Mouse (Mus musculus): ENCODE measurements around the gene March1. TPM values are rescaled to one million over a fixed set of nuclear protein-coding genes. Genes with fewer than 3 reads are reported as not detected.

March1 gene
- total and polyA plus RNA-seq, 3 experiments = 0.04 TPM; not detected in 2

DNA sequence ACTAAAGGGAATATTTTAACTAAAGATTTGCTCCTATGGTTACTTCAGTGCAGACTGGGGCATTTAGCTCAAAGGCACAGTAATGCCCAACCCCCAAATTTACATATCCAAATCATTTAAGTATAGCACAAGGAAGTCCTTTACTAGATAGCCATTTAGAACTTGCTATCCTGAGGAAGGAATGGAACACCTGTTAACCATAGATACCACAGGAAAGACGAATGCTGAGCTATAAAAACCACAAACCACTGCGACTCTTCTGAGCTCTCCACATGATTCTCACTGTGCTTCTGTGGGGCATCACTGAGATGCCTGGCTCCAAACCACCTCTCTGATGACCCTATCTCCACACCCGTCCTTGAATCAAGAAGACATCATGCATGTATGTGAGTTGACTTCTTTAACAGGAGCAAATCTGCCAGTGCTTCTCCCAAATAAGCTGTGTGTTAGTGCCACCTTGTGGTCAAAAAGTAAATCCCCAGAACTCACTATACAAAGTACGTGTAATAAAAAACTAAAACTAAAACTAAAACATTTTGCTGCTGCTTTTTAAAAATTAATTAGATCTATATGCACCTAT lies 879.4 kb downstream of the March1 start:
- Histone ChIP-seq H3K9ac (ENCODE audit: control insufficient read depth, low read depth, low read length, poor library complexity, severe bottlenecking) (no peak overlapping the region), H3K27ac (ENCODE audit: control insufficient read depth, low read depth, low read length) (no peak overlapping the region), H3K36me3 (ENCODE audit: control insufficient read depth in 1 of 2, insufficient read depth in 2 of 2, low read length in 2 of 2) (no peaks in the 10 kb centered on the region), H3K79me2 (ENCODE audit: control insufficient read depth, insufficient read depth, low read length, poor library complexity) (no peaks in the 10 kb centered on the region), H3K4me3 (ENCODE audit: control insufficient read depth in 1 of 2, insufficient read depth in 1 of 2, low read depth in 2 of 2, low read length in 2 of 2) (no peak overlapping the region), H3K4me1 (ENCODE audit: control insufficient read depth in 1 of 2, insufficient read depth in 2 of 2, low read length in 2 of 2) (peaks cover 0 to 3% of the 10 kb centered on the region in 2 experiments; a peak in 1 of 4 replicates), H3K9me3 (replicated peaks; ENCODE audit: insufficient read depth, low read length) (no peaks in the 10 kb centered on the region), H3K27me3 (ENCODE audit: control insufficient read depth in 1 of 2, insufficient read depth in 2 of 2, low read length in 2 of 2) (peaks cover 0 to 3% of the 10 kb centered on the region in 2 experiments; a peak in 1 of 4 replicates)
- DNase-seq (ENCODE audit: low read depth, low spot score) = peak; percentile 81
- TF ChIP-seq MYC (IDR thresholded peaks at IDR 0.05; ENCODE audit: low read depth, low read length) (no peak), ZNF384 (IDR thresholded peaks at IDR 0.05; ENCODE audit: low read depth, low read length) (no peak), GABPA (IDR thresholded peaks at IDR 0.05; ENCODE audit: low read depth, low read length) (no peak), EP300 (IDR thresholded peaks at IDR 0.05; ENCODE audit: low read depth in 1 of 2, low read length in 2 of 2) (peak in 1 of 2 experiments; percentile 28; a peak in 2 of 4 replicates), POLR2AphosphoS2 (IDR thresholded peaks at IDR 0.05; ENCODE audit: low read length) (no peak), ZMIZ1 (IDR thresholded peaks at IDR 0.05; ENCODE audit: low read depth, low read length) (no peak), NRF1 (IDR thresholded peaks at IDR 0.05; ENCODE audit: insufficient read depth, low read depth, low read length, poor library complexity, severe bottlenecking) (no peak), BHLHE40 (IDR thresholded peaks at IDR 0.05; ENCODE audit: borderline replicate concordance, low read depth, low read length) (0 out of 2 replicates have a peak, but pooled peaks have one; percentile 26), ZKSCAN1 (IDR thresholded peaks at IDR 0.05; ENCODE audit: low read depth, low read length) (no peak), SMC3 (IDR thresholded peaks at IDR 0.05; ENCODE audit: low read depth, low read length) (peak; percentile 84), MEF2A (IDR thresholded peaks at IDR 0.05; ENCODE audit: extremely low read depth, insufficient replicate concordance, low read depth, low read length, poor library complexity, severe bottlenecking) (no peak), TAL1 (IDR thresholded peaks at IDR 0.05; ENCODE audit: low read length) (peak; percentile 46), USF2 (IDR thresholded peaks at IDR 0.05; ENCODE audit: borderline replicate concordance in 1 of 2, insufficient read depth in 1 of 2, low read depth in 1 of 2, low read length in 2 of 2) (no peak), RCOR1 (IDR thresholded peaks at IDR 0.05; ENCODE audit: low read depth, low read length) (peak; percentile 49; the same call in 1 of the 2 replicates), E2F4 (IDR thresholded peaks at IDR 0.05; ENCODE audit: borderline replicate concordance, low read depth, low read length) (no peak), KAT2A (conservative IDR thresholded peaks at IDR 0.05; ENCODE audit: low read depth, low read length) (no peak), ELF1 (IDR thresholded peaks at IDR 0.05; ENCODE audit: low read depth, low read length) (no peak), MXI1 (IDR thresholded peaks at IDR 0.05; ENCODE audit: low read depth, low read length) (no peak), POLR2AphosphoS5 (IDR thresholded peaks at IDR 0.05; ENCODE audit: borderline replicate concordance, low read depth, low read length) (no peak), CHD1 (IDR thresholded peaks at IDR 0.05; ENCODE audit: low read depth, low read length) (no peak), USF1 (IDR thresholded peaks at IDR 0.05; ENCODE audit: low read depth, low read length) (no peak), SIN3A (IDR thresholded peaks at IDR 0.05; ENCODE audit: low read length) (peak; percentile 47; the same call in 1 of the 2 replicates), NELFE (IDR thresholded peaks at IDR 0.05; ENCODE audit: low read depth, low read length) (no peak), ETS1 (IDR thresholded peaks at IDR 0.05; ENCODE audit: low read depth, low read length) (no peak), UBTF (IDR thresholded peaks at IDR 0.05; ENCODE audit: borderline replicate concordance, insufficient read depth, low read depth, low read length) (no peak), POLR2A (IDR thresholded peaks at IDR 0.05; ENCODE audit: control insufficient read depth in 1 of 2, insufficient read depth in 1 of 2, low read depth in 1 of 2, low read length in 2 of 2, poor library complexity in 1 of 2) (no peak), MAFK (IDR thresholded peaks at IDR 0.05; ENCODE audit: borderline replicate concordance, low read depth, low read length) (no peak), TBP (IDR thresholded peaks at IDR 0.05; ENCODE audit: low read depth, low read length) (no peak), CTCF (IDR thresholded peaks at IDR 0.05 in 2 of 3, conservative IDR thresholded peaks at IDR 0.05 in 1 of 3; ENCODE audit: control insufficient read depth in 1 of 3, insufficient read depth in 1 of 3, low read depth in 2 of 3, low read length in 3 of 3, poor library complexity in 1 of 3, severe bottlenecking in 1 of 3) (peak; percentile 29 to 90 (median 70)), MAX (IDR thresholded peaks at IDR 0.05; ENCODE audit: low read length) (no peak), MYB (IDR thresholded peaks at IDR 0.05; ENCODE audit: low read depth, low read length) (no peak), TCF12 (IDR thresholded peaks at IDR 0.05; ENCODE audit: low read depth, low read length) (no peak), HCFC1 (IDR thresholded peaks at IDR 0.05; ENCODE audit: low read depth, low read length) (no peak), GATA1 (IDR thresholded peaks at IDR 0.05; ENCODE audit: low read depth, low read length) (no peak), RAD21 (IDR thresholded peaks at IDR 0.05; ENCODE audit: low read depth, low read length) (peak; percentile 92), ZC3H11A (IDR thresholded peaks at IDR 0.05; ENCODE audit: low read depth, low read length) (peak; percentile 79)

Data from MEL (cell line).